Comparison of ENCODE assay signal across 8 mouse cellular contexts in the genomic region with DNA sequence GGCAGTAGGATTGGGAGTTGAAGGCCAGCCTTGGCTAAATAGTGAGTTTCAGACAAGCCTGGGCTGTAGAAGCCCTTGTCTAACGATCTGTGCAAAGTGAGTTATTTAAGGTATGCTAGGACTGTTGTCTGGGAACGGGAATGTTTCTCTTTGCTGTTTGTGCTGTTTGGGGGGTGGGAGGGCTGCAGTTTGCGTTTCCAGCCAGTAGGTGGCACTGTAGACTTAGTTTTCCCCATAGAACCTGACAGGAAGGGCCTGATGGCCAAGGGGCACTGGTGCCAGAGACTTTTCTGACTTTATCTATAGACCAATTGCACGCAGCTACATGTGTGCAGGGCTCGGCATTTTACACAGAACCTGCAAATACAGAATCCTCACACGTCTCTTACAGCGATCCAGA. TPM values are rescaled to one million over a fixed set of nuclear protein-coding genes. Genes with fewer than 3 reads are reported as not detected.
DNase-seq lines count a peak whose midpoint lies in the region; ATAC-seq and TF ChIP-seq lines count a peak whose summit lies in the region.
"Had no signal": no experiment of that assay in that cellular context is flagged by ENCODE, and none has a peak within 500 bp of the region (broad histone marks: within the 10 kb centered on the region; RNA-seq: fewer than 3 reads in every experiment).

No protein-coding gene starts in this region.

- H3K27me3 ChIP-seq in intestine, postnatal 0 days (replicated peaks; ENCODE audit: control insufficient read depth, insufficient read depth, low read length): no peaks in the 10 kb centered on the region
- no peaks in the 10 kb centered on the region for H3K27me3 ChIP-seq in liver, embryonic 11.5 days (replicated peaks; ENCODE audit: control insufficient read depth, insufficient read depth, low read length)

- H3K36me3 ChIP-seq in intestine, postnatal 0 days (ENCODE audit: control insufficient read depth, insufficient read depth): peaks cover 40% of the 10 kb centered on the region
- peaks cover 15% of the 10 kb centered on the region; the same call in 1 of the 2 replicates for H3K36me3 ChIP-seq in liver, embryonic 11.5 days (ENCODE audit: control insufficient read depth, insufficient read depth, low read length)

- H3K4me3 ChIP-seq in intestine, postnatal 0 days (ENCODE audit: low read depth, low read length): no peak overlapping the region
- no peak overlapping the region for H3K4me3 ChIP-seq in liver, embryonic 11.5 days (ENCODE audit: low read depth, low read length)

- H3K27ac ChIP-seq in intestine, postnatal 0 days (ENCODE audit: low read depth, low read length): no peak overlapping the region
- H3K27ac ChIP-seq in liver, embryonic 11.5 days (ENCODE audit: low read depth, low read length): no peak overlapping the region

- no peaks in the 10 kb centered on the region for H3K9me3 ChIP-seq in intestine, postnatal 0 days (ENCODE audit: control insufficient read depth)
- H3K9me3 ChIP-seq in liver, embryonic 11.5 days (ENCODE audit: control insufficient read depth, low read length): no peaks in the 10 kb centered on the region

- H3K9ac ChIP-seq in intestine, postnatal 0 days (ENCODE audit: low read depth, low read length): no peak overlapping the region
- H3K9ac ChIP-seq in liver, embryonic 11.5 days (ENCODE audit: low read depth, low read length): no peak overlapping the region

- H3K4me2 ChIP-seq in intestine, postnatal 0 days (replicated peaks; ENCODE audit: low read depth): no peak overlapping the region
- no peak overlapping the region for H3K4me2 ChIP-seq in liver, embryonic 11.5 days

- peak; percentile 91 for TF ChIP-seq CTCF in intestine, postnatal 0 days (IDR thresholded peaks at IDR 0.05; ENCODE audit: low read depth)

- peak; percentile 60 for DNase-seq in urinary bladder, postnatal 14 days (ENCODE audit: low spot score)
- no peak for DNase-seq in urinary bladder, adult 2 months (ENCODE audit: low spot score)
- DNase-seq in adrenal gland, postnatal 4 days (ENCODE audit: low spot score in 2 of 2): peak; percentile 46 to 57
- peak; percentile 49 to 67 for DNase-seq in frontal cortex, postnatal 25 days (ENCODE audit: low spot score in 2 of 2)
- DNase-seq in liver, embryonic 11.5 days (ENCODE audit: low spot score): peak; percentile 79
- peak; percentile 56 for DNase-seq in ovary, postnatal 14 days (ENCODE audit: low spot score)

- WGBS in intestine, postnatal 0 days: 25% methylated on average over 7 of the region's 7 CpGs
- WGBS in liver, embryonic 11.5 days: 30% methylated on average over 7 of the region's 7 CpGs

- H3K4me1 ChIP-seq in intestine, postnatal 0 days (replicated peaks; ENCODE audit: control insufficient read depth, insufficient read depth, low read length): no peaks in the 10 kb centered on the region
- 0 out of 2 replicates have a peak, but pooled peaks cover 2% of the 10 kb centered on the region for H3K4me1 ChIP-seq in liver, embryonic 11.5 days (replicated peaks; ENCODE audit: control insufficient read depth, insufficient read depth, low read length)

- peak; percentile 4; the same call in 1 of the 2 replicates for ATAC-seq in intestine, postnatal 0 days
- ATAC-seq in liver, embryonic 11.5 days (replicated peaks; ENCODE audit: low FRiP score): no peak

RNA-seq across cellular contexts. Expression of gene Gpn2, which starts 8.4 kb away (rescaled TPM):
- polyA plus RNA-seq in urinary bladder, adult 2 months (2012; rRNA removed): 20.5 and 25.2 TPM in 2 replicates
- 10 to 100 TPM; 13.7 to 16.6 TPM for total RNA-seq in adrenal gland, postnatal 4 days (2021)
- polyA plus RNA-seq in intestine, postnatal 0 days (2015; fragmentation: Nextera tagmentation; extraction: Ambion mirVana): 16.1 and 18.4 TPM in 2 replicates
- polyA plus RNA-seq in liver, embryonic 11.5 days (2014; fragmentation: Nextera tagmentation; extraction: Ambion mirVana): 23.4 and 24.8 TPM in 2 replicates

RNA-seq across cellular contexts. Expression of gene Sfn, which starts 9.4 kb away (rescaled TPM):
- 218 and 326 TPM in 2 replicates for polyA plus RNA-seq in urinary bladder, adult 2 months (2012; rRNA removed)
- 1 to 10 TPM; 3.7 to 4.3 TPM for total RNA-seq in adrenal gland, postnatal 4 days (2021)
- polyA plus RNA-seq in intestine, postnatal 0 days (2015; fragmentation: Nextera tagmentation; extraction: Ambion mirVana): 34.8 and 37.6 TPM in 2 replicates
- 1.7 and 3.5 TPM in 2 replicates for polyA plus RNA-seq in liver, embryonic 11.5 days (2014; fragmentation: Nextera tagmentation; extraction: Ambion mirVana)

RNA-seq across cellular contexts. Expression of gene Gpatch3, which starts 18.0 kb away (rescaled TPM):
- 4.5 and 4.6 TPM in 2 replicates for polyA plus RNA-seq in urinary bladder, adult 2 months (2012; rRNA removed)
- total RNA-seq in adrenal gland, postnatal 4 days (2021): 10 to 100 TPM; 10.4 to 14.5 TPM
- 7.1 and 7.2 TPM in 2 replicates for polyA plus RNA-seq in intestine, postnatal 0 days (2015; fragmentation: Nextera tagmentation; extraction: Ambion mirVana)
- polyA plus RNA-seq in liver, embryonic 11.5 days (2014; fragmentation: Nextera tagmentation; extraction: Ambion mirVana): 8.7 and 10.0 TPM in 2 replicates

RNA-seq across cellular contexts. Expression of gene Nr0b2, which starts 39.4 kb away (rescaled TPM):
- not detected in 2 replicates for polyA plus RNA-seq in urinary bladder, adult 2 months (2012; rRNA removed)
- 10 to 100 TPM; 20.2 to 24.6 TPM for total RNA-seq in adrenal gland, postnatal 4 days (2021)
- 25.6 and 34.8 TPM in 2 replicates for polyA plus RNA-seq in intestine, postnatal 0 days (2015; fragmentation: Nextera tagmentation; extraction: Ambion mirVana)
- polyA plus RNA-seq in liver, embryonic 11.5 days (2014; fragmentation: Nextera tagmentation; extraction: Ambion mirVana): 0.89 and 1.1 TPM in 2 replicates
- polyA plus RNA-seq: gonadal fat pad, adult 2 months had no signal

RNA-seq across cellular contexts. Expression of gene Nudc, which starts 46.8 kb away (rescaled TPM):
- polyA plus RNA-seq in urinary bladder, adult 2 months (2012; rRNA removed): 107 and 117 TPM in 2 replicates
- 100 to 1,000 TPM; 129 to 136 TPM for total RNA-seq in adrenal gland, postnatal 4 days (2021)
- polyA plus RNA-seq in intestine, postnatal 0 days (2015; fragmentation: Nextera tagmentation; extraction: Ambion mirVana): 125 and 138 TPM in 2 replicates
- 362 and 377 TPM in 2 replicates for polyA plus RNA-seq in liver, embryonic 11.5 days (2014; fragmentation: Nextera tagmentation; extraction: Ambion mirVana)
